Mouse (Mus musculus) embryo, embryonic 11.5 days (tissue): ENCODE data around the gene Ssx2ip.

ENCODE experiments used
- DNase-seq: peaks from one replicate; pipeline ENCODE4 v3.0.0-alpha.2; 2012; ENCODE audit warnings: low read depth, low spot score

Ssx2ip gene

DNA sequence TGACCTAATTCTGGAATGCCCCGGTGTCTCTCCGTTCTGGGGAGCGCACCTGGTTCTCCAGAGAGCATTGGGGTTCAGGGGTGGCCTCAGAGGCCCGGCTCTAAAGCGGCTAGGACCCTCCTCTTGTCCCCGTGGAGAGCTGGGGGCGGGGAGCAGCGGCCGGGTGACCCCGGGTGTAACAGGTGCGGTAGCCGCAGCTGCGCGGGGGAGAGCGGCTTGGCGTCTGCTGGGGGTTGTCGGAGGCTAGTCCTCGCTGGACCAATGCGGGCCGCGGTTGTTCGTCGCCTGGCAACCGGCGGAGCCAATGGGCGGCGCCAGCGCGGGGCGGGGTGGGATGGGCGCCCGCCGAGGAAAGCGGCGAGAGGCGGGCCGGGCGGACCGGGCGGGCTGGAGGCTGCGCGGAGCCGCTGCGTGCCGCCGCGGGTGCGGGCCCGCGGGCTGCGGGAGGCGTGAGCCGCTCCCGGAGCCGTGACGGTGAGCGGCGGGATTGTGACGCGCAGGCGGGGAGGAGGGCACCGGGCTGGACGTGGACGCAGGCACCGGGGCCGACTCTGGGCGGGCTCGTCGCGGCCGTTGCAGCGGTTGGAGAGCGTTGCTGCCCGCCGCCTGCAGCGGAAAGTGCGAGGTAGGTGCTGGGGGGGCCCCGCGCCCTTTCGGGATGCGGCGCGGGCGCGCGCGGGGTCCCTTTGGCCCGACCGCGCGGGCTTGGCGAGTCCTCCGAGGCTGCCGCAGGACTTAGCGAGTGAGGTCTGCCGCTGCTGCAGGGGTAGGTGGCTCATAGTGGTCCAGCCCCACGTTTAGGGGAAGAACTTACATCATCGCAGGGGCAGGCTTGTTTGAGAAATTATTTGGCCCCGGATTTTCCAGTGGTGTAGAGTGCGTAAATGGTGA lies at the start of gene Ssx2ip:
TSS of gene Ssx2ip (plus strand) at position 332 of the 891 bp plus-strand sequence.
- peak; percentile 91 for DNase-seq

DNA sequence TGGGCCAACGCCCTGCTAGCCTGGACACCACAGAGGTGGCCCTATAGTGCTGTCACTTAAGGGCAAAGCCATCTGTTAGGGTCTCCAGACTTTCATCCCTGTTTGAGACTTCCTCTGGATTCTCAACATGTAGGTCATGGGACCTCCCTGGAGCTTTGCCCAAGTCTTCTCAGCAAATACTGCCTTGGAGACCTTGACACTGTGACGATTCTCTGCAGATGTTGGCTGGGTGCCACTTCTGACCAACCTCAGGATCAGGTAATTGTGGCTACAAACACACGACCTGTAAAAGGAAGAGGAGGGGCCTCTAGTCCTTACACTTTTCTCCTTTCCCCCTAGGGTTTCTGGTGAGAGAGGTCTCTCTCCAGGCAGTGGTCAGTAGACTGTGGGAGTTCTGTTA lies 49.3 kb upstream of the Ssx2ip start:
- no peak for DNase-seq

DNA sequence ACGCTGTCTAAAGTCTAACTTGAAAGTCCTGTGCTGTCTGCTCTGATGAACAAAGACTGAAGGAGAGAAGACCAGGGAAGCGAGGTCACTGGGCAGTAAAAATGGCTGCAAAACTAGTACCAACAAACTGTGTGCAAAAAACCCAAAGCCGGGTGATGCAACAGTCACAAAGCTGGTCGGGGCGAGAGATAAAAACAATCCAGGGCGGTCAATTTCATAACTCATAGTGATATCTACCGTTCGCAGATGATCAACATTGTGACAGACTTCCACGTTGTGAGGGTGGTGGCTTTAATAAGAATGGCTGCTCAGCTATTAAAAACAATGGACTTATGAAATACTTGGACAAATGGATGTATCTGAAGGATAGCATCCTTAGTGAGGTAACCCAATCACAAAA lies 39.0 kb upstream of the Ssx2ip start:
- no peak for DNase-seq

DNA sequence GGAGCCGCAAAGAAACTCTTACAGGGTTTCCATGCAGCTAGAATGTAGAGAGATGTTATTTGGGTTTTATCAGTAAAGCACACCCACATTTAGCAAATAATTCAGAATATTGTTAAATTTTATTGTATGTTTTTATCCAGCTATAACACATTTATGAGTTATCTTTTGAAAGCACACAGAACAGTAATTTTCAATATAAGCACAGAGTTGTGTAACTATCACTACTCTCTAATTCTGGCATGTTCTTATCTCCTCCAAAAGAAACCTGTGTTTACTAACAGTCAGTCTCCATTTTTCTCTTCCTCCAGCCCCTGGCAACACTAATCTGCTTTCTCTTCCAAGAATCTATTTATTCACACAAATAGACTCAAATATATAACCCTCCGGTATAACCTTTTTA lies 37.4 kb upstream of the Ssx2ip start:
- DNase-seq, result no peak

DNA sequence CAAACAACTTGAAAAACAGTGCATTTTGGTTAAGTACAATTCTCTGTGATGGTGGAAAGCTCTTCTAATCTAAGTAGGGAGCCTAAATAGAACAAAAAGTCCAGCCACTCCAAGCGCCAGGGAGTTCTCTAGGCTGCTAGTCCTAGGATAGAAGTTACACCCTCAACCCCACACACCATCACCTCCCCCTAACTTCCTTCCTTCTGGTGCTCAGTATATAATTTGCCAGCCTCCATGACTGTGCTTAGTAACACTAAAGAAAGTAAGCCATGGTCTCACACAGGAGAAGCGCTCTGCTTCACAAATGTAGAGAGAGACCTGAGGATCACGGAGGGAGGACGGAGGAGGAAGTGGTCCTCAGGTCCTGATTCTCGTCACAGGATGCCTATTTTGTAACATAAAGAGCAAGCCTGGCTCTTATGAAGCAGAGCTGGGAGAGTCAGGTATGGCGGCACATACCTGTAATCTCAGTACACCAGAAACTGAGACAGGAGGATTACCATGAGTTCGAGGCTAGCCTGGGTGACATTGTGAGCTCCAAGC lies 33.8 kb upstream of the Ssx2ip start:
- DNase-seq, result no peak

DNA sequence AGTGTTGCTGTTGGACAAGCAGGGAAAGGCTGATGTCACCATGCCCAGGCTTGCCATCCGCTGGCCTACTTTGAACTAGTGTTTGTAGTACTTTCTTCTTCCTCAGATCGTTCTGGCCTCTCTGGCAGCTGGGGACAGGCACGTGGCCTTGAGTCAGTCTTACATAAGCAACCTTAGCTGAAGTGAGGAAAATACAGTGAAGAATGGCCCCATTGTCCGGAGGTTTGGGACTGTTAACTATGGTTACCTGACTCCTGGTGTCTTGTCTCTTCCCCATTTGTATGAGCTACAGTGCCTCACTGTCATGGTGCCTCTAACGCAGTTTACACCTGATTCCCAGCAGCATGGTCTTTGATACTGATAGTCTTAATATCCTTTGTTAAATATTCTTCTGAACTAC lies 33.2 kb upstream of the Ssx2ip start:
- no peak for DNase-seq

DNA sequence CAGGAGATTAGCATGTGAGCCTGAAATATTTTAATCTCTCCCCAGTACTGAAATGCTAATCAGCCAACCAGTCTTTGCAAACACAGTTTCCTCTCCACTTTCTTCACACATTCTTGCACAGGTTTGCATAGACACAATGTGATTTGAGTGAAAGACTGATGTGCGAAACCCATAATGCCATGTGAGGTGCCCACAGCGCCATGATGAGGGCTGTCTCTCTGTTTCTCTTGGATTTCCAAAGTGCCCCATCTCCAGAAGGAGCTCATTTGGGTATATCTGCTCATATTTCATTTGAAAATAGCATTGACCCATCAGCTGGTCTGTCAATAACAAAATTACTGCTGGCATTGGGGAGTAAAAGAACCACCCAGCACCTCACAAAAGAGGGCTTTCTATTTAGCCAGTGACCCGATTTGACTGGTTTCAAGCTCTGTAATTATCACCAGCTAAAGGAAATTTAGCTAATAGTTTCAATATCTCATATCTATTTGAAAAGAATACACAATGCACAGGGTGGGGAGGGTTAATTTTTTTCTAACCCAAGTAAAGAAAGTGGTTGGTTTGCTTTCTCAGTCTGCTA lies 29.8 kb upstream of the Ssx2ip start:
- DNase-seq, result no peak

DNA sequence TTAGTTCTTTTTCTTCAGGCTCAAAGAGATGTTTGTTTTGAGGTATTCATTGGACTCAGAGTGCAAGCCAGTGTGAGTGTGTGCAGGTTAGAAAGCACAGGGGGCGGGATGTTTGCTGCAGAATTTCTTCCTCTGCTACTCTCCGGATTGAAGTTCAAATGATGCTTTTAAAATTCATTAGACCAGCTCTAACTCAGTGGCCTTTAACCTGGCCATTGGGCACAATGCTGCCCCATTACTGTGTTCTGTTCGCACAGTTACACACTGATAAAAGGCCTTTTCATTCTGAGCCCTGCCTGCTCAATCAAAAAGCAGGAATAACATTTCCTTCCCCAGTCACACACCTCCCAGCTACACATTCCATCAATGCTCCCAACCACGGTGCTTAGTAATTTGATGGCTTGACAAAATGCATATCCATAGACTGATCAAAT lies 29.2 kb upstream of the Ssx2ip start:
- no peak for DNase-seq

DNA sequence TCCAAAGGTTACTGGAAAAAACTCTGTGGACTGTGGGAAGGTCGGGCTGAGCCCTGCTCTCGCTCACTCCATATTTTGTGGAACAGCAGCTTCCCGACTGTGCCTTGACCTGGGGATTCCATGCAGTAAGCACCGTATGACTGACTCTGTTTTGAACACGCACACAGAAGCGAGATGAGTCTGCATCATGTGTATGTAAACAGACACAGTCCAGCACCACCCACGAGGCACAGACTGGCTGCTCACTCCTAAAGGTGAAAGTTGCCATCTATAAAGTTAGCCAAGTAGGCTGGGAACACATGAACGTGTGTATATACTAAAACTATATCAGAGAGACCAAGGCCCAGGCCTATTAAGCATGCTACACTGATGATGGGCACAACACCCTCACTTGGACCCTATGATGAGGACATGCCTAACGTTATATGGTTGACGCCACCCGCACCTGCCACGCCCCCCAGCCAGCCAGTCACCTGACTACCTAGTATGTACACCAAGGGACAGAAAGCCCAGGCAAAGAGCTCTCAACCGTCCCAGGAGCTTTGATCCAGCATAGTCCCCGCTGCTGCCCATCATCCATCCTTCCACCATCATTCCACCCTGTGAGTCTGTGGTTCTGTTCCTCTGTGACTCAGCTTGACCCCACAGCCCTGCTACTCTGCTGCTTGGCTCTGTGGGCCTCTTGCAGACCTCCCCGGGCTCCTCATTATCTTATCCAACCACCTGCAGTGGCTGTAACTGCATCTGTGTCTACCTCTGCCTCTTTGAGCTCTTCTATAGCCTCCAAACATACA lies 27.9 kb upstream of the Ssx2ip start:
- no peak for DNase-seq

DNA sequence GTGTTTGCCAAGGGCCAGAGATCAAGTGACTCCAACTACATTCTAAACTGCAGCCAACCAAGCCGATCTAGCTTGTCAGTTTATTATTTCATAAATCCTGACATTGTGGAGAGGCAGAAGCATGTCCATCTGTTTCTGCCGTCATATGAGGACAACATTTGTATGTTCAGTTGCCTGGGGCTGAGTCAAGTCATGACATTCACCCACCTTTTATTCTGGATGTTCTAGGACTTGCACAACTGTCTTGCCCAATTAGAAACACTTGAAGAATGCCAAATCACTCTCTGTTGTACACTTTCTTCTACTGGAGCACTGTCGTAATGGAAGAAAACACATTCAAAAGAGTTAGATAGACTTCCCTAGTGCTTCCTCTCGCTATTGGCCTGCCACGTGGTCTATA lies 27.2 kb upstream of the Ssx2ip start:
- no peak for DNase-seq

DNA sequence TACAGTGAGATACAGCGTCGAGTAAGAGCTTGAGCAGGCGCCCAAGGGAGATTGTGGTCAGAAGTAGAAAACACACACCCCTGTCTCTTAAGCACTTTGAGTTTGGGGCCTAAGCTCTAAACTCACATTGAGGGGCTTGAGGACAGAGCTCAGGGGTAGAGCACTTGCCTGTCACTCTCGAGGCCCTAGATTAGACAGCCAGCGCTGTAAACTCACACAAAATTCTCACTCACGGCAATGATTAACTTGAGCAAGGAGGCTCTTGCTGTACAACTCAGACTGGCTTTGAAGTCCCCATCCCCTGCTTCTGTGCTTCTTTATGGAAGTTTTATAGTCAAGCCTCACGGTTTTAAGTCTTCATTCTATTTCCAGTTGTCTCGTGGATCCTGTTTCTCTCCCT lies 25.7 kb upstream of the Ssx2ip start:
- DNase-seq, result no peak

DNA sequence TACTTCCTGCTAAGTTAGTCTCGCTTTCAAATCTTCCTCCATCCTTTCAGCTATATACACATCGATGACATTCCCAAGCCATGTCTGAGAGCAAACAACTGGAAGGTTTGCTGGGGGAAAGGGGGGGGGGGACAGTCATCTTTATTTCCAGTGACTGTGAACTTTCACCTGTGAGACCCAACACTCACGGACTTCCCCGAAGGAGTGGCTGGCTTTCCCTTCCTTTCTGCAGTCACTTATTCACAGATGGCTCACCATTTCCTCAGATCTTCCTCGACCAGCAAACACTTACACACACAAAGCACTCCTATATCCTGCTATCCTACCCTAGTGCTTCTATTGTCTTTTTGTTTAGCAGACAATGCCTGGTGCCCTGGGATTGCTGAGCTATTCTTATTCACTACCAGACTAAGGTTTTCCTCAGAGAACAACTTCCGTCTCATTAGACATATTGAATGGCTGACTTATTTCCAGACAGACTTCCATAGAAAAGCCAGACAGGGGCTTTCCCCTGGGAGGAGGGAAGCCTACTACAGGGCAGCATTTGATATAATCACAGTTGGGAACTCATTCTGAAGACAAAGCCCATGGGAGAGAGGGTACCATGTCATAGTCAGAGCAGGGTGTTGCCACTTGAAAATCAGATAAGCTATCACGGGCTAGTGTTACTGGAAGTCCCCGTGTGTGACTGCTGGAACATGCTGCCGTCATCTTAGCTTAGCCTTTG lies 24.5 kb upstream of the Ssx2ip start:
- peak; percentile 32 for DNase-seq

DNA sequence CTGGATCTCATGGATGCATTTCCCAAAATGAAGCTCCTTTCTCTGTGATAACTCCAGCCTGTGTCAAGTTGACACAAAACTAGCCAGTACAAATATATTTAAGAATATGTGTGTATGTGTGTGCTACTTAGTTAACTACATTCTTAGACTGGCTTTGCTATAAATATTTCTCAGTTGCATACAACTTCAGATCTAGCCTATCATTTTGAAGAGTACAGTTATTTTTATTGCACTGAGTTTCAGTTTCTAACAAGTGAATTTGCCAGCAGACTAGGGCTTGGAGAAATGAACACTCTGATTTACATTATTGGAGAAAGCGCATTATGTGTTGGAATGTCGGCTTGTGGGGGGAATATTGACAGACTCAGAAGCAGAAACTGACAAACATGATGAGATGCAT lies 23.6 kb upstream of the Ssx2ip start:
- DNase-seq, result no peak

DNA sequence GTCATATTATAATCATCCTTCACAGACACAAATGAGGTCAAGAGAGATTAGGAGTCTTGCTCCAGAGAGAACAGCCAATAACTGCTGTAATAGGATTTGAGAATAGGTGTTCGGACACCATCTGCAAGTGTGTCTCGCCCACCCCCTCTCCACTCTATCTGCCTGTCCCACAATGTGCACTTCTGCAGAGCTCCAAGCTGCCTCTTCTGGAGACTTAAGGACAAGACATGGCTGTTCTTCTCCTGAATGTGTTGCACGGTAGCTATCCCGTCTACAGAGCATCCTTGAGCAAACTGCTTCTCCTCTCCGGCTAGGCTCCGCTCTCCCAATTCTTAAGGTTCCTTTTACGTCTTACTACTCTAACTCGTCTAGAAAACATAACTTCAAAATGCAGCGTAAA lies 23.0 kb upstream of the Ssx2ip start:
- DNase-seq, result no peak

DNA sequence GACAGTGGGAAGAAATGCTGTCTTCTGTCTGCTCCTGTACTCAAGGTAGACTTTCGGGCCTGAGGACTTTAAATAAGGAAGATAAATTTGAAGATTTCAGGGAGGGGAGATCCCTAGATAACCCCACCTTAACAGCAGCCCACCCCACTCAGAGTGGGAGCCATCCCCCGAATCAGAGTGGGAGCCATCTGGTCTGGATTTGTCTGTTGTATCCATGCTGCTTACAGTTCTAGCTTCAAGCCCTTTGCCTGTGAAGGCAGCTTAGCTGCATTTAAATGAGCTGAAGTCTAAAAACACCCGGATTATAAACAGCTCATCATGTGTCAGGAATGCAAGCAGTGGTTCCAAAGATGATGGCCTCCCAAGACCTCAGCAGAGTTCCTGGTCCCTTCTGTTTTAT lies 17.6 kb upstream of the Ssx2ip start:
- no peak for DNase-seq

DNA sequence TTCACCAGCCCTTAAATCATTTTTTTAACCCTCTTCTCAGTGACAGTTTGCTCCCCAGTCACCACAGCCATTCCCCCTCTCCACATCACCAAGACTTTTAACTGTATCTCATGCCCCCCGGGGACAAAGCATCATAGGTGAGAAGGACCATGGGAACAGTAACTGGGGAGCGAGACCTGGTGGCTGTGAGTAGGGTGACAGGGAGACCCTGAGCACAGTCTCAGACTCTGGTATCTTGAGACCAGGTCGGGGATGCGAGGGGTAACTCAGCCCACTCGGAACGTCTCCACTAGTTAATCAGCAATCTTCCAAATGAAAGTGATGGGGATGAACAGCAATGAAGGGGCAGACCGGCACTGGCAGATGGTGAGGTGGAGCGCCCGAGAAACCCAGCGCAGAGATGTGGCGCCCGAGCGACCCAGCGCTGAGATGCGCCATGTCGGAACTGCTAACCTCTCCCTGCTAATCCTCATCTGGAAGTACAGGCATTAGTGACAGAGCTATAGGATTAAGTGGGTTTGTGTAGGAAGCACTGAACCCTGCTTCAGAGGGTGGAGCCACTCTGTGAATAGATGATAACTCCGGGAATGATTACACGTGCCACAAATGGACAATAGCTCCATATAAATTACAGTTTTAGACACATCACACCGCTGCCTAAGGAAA lies 11.7 kb upstream of the Ssx2ip start:
- DNase-seq, result no peak

DNA sequence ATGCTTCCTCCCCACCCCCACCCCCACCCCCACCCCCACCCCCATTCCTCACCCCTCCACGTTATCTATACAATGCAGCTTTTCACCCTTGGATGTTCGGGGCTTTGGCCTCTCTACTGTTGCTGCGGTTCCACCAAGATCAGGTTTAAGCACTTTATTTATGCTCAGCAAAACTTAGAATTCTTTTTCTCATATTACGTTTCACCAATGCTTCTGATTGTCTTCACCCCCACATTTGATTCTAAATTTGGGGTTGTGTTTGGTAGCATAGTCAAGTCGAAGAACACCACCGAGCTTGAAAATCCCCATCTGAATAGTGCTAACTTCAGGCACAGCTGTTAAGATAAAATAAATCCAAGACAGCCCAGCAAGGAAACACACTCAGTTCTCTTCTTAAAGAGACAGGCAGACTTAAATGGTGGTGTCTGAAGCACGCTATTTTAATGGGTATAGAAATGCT lies 10.8 kb upstream of the Ssx2ip start:
- no peak for DNase-seq

DNA sequence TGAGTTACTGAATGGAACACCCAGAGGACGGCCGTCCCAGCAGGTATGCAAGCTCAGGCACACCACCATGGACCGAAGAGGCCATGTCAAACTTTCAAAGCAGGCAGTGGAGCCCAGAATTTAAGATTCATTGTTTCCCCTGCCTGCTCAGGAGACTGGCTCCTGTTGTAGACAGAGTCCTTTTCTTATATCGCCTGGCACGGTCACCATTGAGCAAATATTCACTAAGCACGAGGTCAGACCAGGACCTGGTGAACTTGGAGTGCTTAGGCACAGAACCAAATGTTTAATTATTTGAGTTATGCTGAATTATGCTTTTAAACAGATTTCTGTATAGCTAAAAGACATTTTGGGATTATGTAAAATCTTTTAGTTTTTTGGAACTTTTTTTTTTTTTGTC lies 8.2 kb upstream of the Ssx2ip start:
- DNase-seq, result no peak

DNA sequence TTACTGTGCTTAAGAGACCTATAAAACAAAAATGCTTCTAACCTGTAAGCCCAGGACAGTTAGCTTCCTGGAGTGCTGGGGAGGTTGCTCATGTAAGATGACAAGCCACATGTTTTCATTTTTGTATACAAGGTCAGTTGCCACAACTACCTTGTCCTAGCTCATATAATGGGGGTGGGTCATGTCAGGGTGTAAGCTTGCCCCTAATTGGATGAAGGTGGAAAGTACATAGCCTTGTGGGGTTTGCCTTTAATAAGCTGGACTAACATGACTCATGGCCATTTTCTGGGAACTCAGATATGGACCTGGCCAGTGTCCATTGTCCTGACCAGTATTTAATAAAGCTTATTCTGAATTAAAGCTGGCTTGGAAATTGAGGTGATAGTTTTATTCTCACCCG lies 7.5 kb upstream of the Ssx2ip start:
- DNase-seq, result no peak

DNA sequence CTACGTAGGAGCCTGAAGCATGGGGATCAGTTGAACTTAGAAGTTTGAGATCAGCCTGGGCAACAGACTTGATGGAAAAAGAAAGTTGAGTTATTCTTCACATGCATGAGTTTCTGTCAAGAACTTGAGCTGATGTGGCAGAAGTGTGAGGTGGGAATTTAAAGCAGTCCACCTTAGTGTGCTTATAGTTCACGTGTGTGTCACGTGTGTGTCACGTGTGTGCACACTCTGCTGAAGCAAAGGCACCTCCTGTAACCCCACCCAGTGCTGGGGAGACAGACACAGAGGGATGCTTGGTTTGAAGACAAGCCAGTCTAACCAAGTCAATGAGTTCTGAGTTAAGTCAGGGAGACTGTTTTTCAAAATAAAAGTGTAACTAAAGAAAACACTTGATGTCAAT lies 6.6 kb upstream of the Ssx2ip start:
- DNase-seq, result no peak

DNA sequence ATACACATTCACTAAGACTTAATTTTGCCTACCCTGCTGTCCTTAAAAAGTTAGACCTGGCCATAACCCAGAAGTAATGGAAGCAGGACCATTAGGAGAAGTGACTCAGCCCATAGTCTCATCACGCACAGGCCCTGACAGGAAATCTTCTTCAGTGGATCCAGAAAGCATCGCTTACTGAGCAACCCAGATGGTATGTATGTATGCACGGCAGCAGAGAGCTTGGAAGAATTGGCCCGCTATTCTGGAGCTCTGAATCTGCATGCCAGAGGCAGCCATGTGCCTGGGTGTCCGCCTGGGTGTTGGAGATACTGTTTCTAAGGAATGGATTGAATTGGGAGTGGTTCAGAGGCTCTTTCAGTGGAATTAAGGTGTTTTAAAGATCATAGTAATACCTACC lies 5.2 kb upstream of the Ssx2ip start:
- no peak for DNase-seq
